Mouse (Mus musculus): ENCODE measurements around the gene Rasl11a. TPM values are rescaled to one million over a fixed set of nuclear protein-coding genes. Genes with fewer than 3 reads are reported as not detected.

The Rasl11a gene
- polyA plus RNA-seq, 2 experiments, result 7.8 to 8.4 TPM

- peaks cover 48% of the 10 kb centered on the region for H3K36me3 ChIP-seq (ENCODE audit: control insufficient read depth, insufficient read depth, low read length)
- peaks cover 11% of the 10 kb centered on the region; the same call in 1 of the 2 replicates for H3K4me1 ChIP-seq (ENCODE audit: control insufficient read depth, insufficient read depth, low read length)
- H3K4me2 ChIP-seq (replicated peaks; ENCODE audit: low read depth, low read length, severe bottlenecking), result no peak overlapping the region
- no peak overlapping the region for H3K9ac ChIP-seq (ENCODE audit: low read depth, low read length, severe bottlenecking)
- no peak overlapping the region for H3K4me3 ChIP-seq (replicated peaks; ENCODE audit: low read length)
- ATAC-seq (ENCODE audit: low FRiP score, low read depth), result no peak
- no peak for TF ChIP-seq POLR2A (IDR thresholded peaks at IDR 0.05; ENCODE audit: borderline replicate concordance, extremely low read depth, insufficient read depth, insufficient read length)
- no peak overlapping the region for H3K27ac ChIP-seq (replicated peaks; ENCODE audit: low read depth, low read length)
- DNase-seq (ENCODE audit: low spot score), result no peak
- no peaks in the 10 kb centered on the region for H3K27me3 ChIP-seq (ENCODE audit: control insufficient read depth, insufficient read depth, low read length)
- WGBS, result 85% methylated on average over 8 of the region's 8 CpGs
- no peaks in the 10 kb centered on the region for H3K9me3 ChIP-seq (ENCODE audit: control insufficient read depth, low read length)
These were observed 9.9 kb upstream of the Rasl11a start for GRCm38 (mm10) chr5:146834959-146835358.

- Histone ChIP-seq H3K4me1 (ENCODE audit: control insufficient read depth, insufficient read depth, low read length) (peaks cover 11% of the 10 kb centered on the region; the same call in 1 of the 2 replicates), H3K4me3 (replicated peaks; ENCODE audit: low read length) (no peak overlapping the region), H3K27me3 (ENCODE audit: control insufficient read depth, insufficient read depth, low read length) (no peaks in the 10 kb centered on the region), H3K36me3 (ENCODE audit: control insufficient read depth, insufficient read depth, low read length) (peaks cover 48% of the 10 kb centered on the region), H3K4me2 (replicated peaks; ENCODE audit: low read depth, low read length, severe bottlenecking) (no peak overlapping the region), H3K9me3 (ENCODE audit: control insufficient read depth, low read length) (no peaks in the 10 kb centered on the region), H3K9ac (ENCODE audit: low read depth, low read length, severe bottlenecking) (no peak overlapping the region), H3K27ac (replicated peaks; ENCODE audit: low read depth, low read length) (no peak overlapping the region)
- TF ChIP-seq POLR2A (IDR thresholded peaks at IDR 0.05; ENCODE audit: borderline replicate concordance, extremely low read depth, insufficient read depth, insufficient read length), result no peak
- DNase-seq (ENCODE audit: low spot score), result no peak
- 66% methylated on average over 7 of the region's 7 CpGs for WGBS
- ATAC-seq (ENCODE audit: low FRiP score, low read depth), result no peak
These were observed 6.7 kb upstream of the Rasl11a start for GRCm38 (mm10) chr5:146837967-146838720.

DNA sequence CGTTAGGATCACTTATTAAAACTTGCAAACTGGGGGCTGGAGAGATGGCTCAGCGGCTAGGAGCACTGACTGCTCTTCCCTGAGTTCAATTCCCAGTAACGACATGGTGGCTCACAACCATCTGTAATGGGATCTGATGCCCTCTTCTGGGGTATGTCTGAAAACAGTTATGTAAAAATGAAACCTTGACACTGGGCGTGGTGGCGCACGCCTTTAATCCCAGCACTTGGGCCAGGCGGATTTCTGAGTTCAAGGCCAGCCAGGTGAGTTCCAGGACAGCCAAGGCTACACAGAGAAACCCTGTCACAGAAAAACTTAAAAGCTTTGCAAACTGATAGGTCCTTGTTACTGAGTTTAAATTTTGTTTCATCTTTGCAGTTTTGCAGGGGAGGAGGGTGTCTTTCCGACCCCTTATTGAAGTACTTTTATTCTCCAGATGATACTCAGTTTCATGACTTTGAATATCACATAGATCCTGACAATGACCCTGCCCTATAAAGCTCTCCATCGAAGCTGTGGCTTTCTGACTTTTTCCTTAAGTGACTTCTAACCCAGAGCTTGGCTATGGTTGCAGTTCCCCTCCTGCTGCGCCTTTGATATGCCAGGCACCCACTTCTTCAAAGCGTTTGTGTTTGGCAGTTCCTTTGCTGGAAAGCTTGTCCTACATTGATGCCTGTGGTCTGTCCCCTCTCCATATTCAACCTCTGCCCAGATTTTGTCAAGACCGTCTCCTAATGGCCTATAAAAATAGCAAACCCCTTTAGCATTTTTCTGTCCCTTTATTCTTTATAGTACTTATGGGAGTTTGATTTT, 5.8 kb upstream of the Rasl11a start:
- ATAC-seq (ENCODE audit: low FRiP score, low read depth), result no peak
- Histone ChIP-seq H3K4me2 (replicated peaks; ENCODE audit: low read depth, low read length, severe bottlenecking) (no peak overlapping the region), H3K4me1 (ENCODE audit: control insufficient read depth, insufficient read depth, low read length) (peaks cover 6% of the 10 kb centered on the region; the same call in 1 of the 2 replicates), H3K27me3 (ENCODE audit: control insufficient read depth, insufficient read depth, low read length) (no peaks in the 10 kb centered on the region), H3K9me3 (ENCODE audit: control insufficient read depth, low read length) (no peaks in the 10 kb centered on the region), H3K36me3 (ENCODE audit: control insufficient read depth, insufficient read depth, low read length) (peaks cover 46% of the 10 kb centered on the region), H3K4me3 (replicated peaks; ENCODE audit: low read length) (no peak overlapping the region), H3K27ac (replicated peaks; ENCODE audit: low read depth, low read length) (no peak overlapping the region), H3K9ac (ENCODE audit: low read depth, low read length, severe bottlenecking) (no peak overlapping the region)
- 34% methylated on average over 12 of the region's 12 CpGs for WGBS
- no peak for DNase-seq (ENCODE audit: low spot score)
- TF ChIP-seq POLR2A (IDR thresholded peaks at IDR 0.05; ENCODE audit: borderline replicate concordance, extremely low read depth, insufficient read depth, insufficient read length), result no peak

DNA sequence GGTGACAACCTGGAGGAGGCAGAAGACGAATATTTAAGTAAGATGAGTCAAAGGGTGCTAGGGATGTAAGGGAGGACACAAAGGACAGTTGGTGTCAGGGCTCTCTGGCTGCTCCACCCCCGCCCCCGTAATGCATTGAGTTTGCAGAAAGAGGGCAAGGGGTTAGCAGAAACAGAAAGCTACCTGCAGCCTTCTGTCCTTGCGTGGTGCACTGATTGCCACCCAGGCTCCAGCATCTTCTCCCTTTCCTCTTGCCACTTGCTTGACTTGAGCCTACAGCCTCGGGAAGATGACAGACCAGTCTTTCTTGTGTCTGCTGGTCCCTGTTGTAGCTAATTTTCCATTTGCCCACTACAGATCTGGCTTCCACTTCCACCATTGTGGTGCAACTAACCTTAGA, 5.1 kb upstream of the Rasl11a start:
- Histone ChIP-seq H3K27me3 (ENCODE audit: control insufficient read depth, insufficient read depth, low read length) (no peaks in the 10 kb centered on the region), H3K36me3 (ENCODE audit: control insufficient read depth, insufficient read depth, low read length) (peaks cover 39% of the 10 kb centered on the region), H3K9me3 (ENCODE audit: control insufficient read depth, low read length) (no peaks in the 10 kb centered on the region), H3K4me3 (replicated peaks; ENCODE audit: low read length) (no peak overlapping the region), H3K4me1 (ENCODE audit: control insufficient read depth, insufficient read depth, low read length) (no peaks in the 10 kb centered on the region; the same call in 1 of the 2 replicates), H3K9ac (ENCODE audit: low read depth, low read length, severe bottlenecking) (no peak overlapping the region), H3K27ac (replicated peaks; ENCODE audit: low read depth, low read length) (no peak overlapping the region), H3K4me2 (replicated peaks; ENCODE audit: low read depth, low read length, severe bottlenecking) (no peak overlapping the region)
- TF ChIP-seq POLR2A (IDR thresholded peaks at IDR 0.05; ENCODE audit: borderline replicate concordance, extremely low read depth, insufficient read depth, insufficient read length), result no peak
- 53% methylated on average over 5 of the region's 5 CpGs for WGBS
- DNase-seq (ENCODE audit: low spot score) (no peak), ATAC-seq (ENCODE audit: low FRiP score, low read depth) (no peak)

- no peak for DNase-seq (ENCODE audit: low spot score)
- H3K4me2 ChIP-seq (replicated peaks; ENCODE audit: low read depth, low read length, severe bottlenecking), result no peak overlapping the region
- no peak for ATAC-seq (ENCODE audit: low FRiP score, low read depth)
- no peaks in the 10 kb centered on the region for H3K9me3 ChIP-seq (ENCODE audit: control insufficient read depth, low read length)
- no peak overlapping the region for H3K9ac ChIP-seq (ENCODE audit: low read depth, low read length, severe bottlenecking)
- no peak overlapping the region for H3K4me3 ChIP-seq (replicated peaks; ENCODE audit: low read length)
- H3K27me3 ChIP-seq (ENCODE audit: control insufficient read depth, insufficient read depth, low read length), result no peaks in the 10 kb centered on the region
- 84% methylated on average over 4 of the region's 4 CpGs for WGBS
- H3K27ac ChIP-seq (replicated peaks; ENCODE audit: low read depth, low read length), result no peak overlapping the region
- peaks cover 32% of the 10 kb centered on the region for H3K36me3 ChIP-seq (ENCODE audit: control insufficient read depth, insufficient read depth, low read length)
- no peak for TF ChIP-seq POLR2A (IDR thresholded peaks at IDR 0.05; ENCODE audit: borderline replicate concordance, extremely low read depth, insufficient read depth, insufficient read length)
- H3K4me1 ChIP-seq (ENCODE audit: control insufficient read depth, insufficient read depth, low read length), result no peaks in the 10 kb centered on the region
These were observed 4.4 kb upstream of the Rasl11a start for GRCm38 (mm10) chr5:146840422-146840821.
